Mouse (Mus musculus): ENCODE data around the gene Cldn14. TPM values are rescaled to one million over a fixed set of nuclear protein-coding genes. Genes with fewer than 3 reads are reported as not detected.

Gene Cldn14
- total RNA-seq, 2 experiments from 2014 or later: 1.9 TPM; not detected in 1

Other genes starting within 250 kb of the Cldn14 start
- 10 to 100 TPM; 38.9 to 40.2 TPM for gene Morc3, start 176.7 kb downstream of the Cldn14 start, total RNA-seq (2021)
- 10 to 100 TPM; 26.1 to 28.5 TPM for gene Chaf1b, start 124.9 kb downstream of the Cldn14 start, total RNA-seq (2021)
- 1 to 10 TPM in 1 of 2 experiments, not detected in 1; 3.5 TPM for gene Sim2, start 76.1 kb upstream of the Cldn14 start, total RNA-seq (2021)

Measured in adrenal gland, postnatal 4 days (tissue).